Mouse (Mus musculus): ENCODE data around the gene Rad9b. TPM values are rescaled to one million over a fixed set of nuclear protein-coding genes. Genes with fewer than 3 reads are reported as not detected.

Gene Rad9b
- polyA plus RNA-seq (2011; ENCODE audit: insufficient read depth, insufficient read length, low replicate concordance, missing spikeins), result 2.1 and 4.1 TPM in 2 replicates

DNA sequence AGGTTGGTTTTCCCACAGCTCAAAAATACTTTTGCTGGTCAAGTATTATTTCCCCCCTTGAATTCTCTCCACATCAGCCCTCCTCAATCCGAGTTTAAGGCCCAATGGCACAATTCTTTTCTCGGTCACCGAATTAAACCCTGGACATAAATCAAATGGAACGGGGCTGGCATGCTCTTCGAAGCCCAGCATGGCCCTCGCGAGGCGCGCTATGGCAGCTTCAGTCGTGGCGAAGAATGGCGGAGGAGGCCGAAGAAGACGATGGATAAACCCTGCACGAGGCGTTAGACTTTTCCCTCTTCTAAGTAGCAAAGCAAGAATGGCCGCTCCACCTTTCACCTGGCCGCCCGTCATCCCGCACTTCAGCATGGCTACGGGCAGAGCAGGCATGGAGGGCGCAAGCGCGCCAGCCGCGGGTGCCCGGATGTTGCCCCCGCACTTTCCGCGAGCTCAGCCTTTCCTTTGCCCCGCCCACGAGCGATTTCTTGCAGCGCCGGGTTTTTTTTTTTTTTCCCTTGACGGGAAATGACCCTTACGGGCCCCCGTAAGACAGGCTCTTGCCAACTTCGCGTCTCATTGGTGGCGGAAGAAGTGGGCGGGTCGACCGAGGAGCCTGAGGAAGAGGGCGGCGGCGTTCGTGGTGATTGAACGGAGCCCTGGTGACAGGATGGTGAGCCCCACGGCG, at the start of gene Rad9b, which contains the start of gene Vps29:
TSS of gene Rad9b (minus strand) at position 427 of the 685 bp plus-strand sequence.
TSS of gene Vps29 (plus strand) at position 563 of the 685 bp plus-strand sequence.
- H3K27ac ChIP-seq (ENCODE audit: control insufficient read depth, insufficient read depth, low read depth, low read length, poor library complexity), result peak within 1 kb of the TSS; percentile 65
- TF ChIP-seq CTCF (IDR thresholded peaks at IDR 0.05; ENCODE audit: control insufficient read depth, insufficient read depth, low read length) (no peak), POLR2A (IDR thresholded peaks at IDR 0.05; ENCODE audit: borderline replicate concordance, control insufficient read depth, low read depth, low read length) (peak; percentile 50; the same call in 1 of the 2 replicates)
- H3K4me1 ChIP-seq (ENCODE audit: control insufficient read depth, insufficient read depth, low read length), result no peaks in the 10 kb centered on the region; the same call in 1 of the 2 replicates
- peak within 1 kb of the TSS; percentile 85 for H3K4me3 ChIP-seq (replicated peaks; ENCODE audit: control insufficient read depth, low read depth, low read length)
- WGBS, result under 1% methylated on average over 51 of the region's 51 CpGs

DNA sequence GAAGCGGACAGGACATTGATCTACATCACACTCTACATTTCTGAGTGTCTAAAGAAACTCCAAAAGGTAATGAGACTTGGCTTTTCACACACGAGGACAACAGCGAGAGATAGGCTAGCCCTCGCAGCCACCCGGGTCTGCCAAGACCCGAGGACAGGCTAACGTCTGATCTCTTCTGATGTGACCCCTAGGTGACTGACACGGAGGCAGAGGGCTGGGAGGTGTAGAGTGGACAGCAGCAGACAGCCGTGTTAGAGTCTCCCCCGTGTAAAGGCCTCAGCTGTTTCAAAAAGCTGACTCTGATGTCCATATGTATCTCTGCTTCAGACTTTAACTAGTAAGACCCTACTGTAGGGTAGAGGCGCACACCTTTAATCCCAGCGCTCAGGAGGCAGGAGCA, 49.3 kb upstream of the Rad9b start:
- TF ChIP-seq POLR2A (IDR thresholded peaks at IDR 0.05; ENCODE audit: borderline replicate concordance, control insufficient read depth, low read depth, low read length), result no peak
- no peak for TF ChIP-seq CTCF (IDR thresholded peaks at IDR 0.05; ENCODE audit: control insufficient read depth, insufficient read depth, low read length)
- WGBS, result 92% methylated on average over 12 of the region's 12 CpGs
- H3K4me3 ChIP-seq (replicated peaks; ENCODE audit: control insufficient read depth, low read depth, low read length), result no peak overlapping the region

DNA sequence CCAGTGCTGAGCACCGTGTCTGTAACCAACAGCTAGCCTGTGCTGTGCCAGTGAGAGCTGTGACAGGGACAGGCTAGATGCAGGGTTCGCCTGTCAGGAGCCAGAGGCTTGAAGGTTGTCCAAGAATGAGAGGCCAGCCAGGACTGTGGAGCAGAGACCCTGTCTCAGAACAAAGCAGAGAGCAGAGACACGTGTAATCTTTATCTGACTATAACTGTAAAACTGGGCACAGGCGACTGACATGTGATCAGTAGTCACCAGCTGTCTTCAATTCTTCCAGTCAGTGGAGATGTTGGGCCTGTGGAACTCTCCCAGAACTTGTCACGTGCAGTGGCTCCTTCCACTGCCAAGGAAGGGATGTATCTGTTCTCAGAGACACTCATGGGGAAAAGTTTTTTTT, 48.7 kb upstream of the Rad9b start:
- no peak overlapping the region for H3K27ac ChIP-seq (ENCODE audit: control insufficient read depth, insufficient read depth, low read depth, low read length, poor library complexity)
- TF ChIP-seq POLR2A (IDR thresholded peaks at IDR 0.05; ENCODE audit: borderline replicate concordance, control insufficient read depth, low read depth, low read length), result no peak
- no peak for TF ChIP-seq CTCF (IDR thresholded peaks at IDR 0.05; ENCODE audit: control insufficient read depth, insufficient read depth, low read length)
- H3K4me1 ChIP-seq (ENCODE audit: control insufficient read depth, insufficient read depth, low read length), result peaks cover 2% of the 10 kb centered on the region; the same call in 1 of the 2 replicates
- 80% methylated on average over 5 of the region's 5 CpGs for WGBS
- H3K4me3 ChIP-seq (replicated peaks; ENCODE audit: control insufficient read depth, low read depth, low read length), result no peak overlapping the region

More for the DNA sequence above, 49.3 kb upstream of the Rad9b start:
- Histone ChIP-seq H3K4me1 (ENCODE audit: control insufficient read depth, insufficient read depth, low read length) (no peaks in the 10 kb centered on the region; the same call in 1 of the 2 replicates), H3K27ac (ENCODE audit: control insufficient read depth, insufficient read depth, low read depth, low read length, poor library complexity) (no peak overlapping the region)

DNA sequence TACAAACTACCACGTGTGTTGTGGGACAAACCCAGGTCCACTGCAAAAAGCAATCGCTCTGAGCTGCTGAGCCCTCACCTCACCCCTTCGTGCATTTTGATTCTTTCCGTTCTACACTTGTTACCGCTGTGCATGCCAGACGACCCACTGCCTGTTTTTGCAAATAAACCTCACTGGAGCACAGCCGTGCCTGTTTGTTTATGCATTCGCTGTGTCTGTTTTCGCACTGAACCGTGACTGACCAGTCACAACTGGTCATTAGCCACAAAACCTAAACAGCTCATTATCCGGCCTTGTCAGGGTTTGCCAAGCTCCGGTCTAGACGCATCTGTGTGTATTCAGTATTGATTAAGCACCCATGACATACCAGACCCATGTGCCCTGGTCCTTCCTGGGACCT, 48.1 kb upstream of the Rad9b start:
- Histone ChIP-seq H3K27ac (ENCODE audit: control insufficient read depth, insufficient read depth, low read depth, low read length, poor library complexity) (no peak overlapping the region), H3K4me3 (replicated peaks; ENCODE audit: control insufficient read depth, low read depth, low read length) (no peak overlapping the region), H3K4me1 (ENCODE audit: control insufficient read depth, insufficient read depth, low read length) (peaks cover 2% of the 10 kb centered on the region; the same call in 1 of the 2 replicates)
- 92% methylated on average over 13 of the region's 13 CpGs for WGBS
- TF ChIP-seq CTCF (IDR thresholded peaks at IDR 0.05; ENCODE audit: control insufficient read depth, insufficient read depth, low read length) (no peak), POLR2A (IDR thresholded peaks at IDR 0.05; ENCODE audit: borderline replicate concordance, control insufficient read depth, low read depth, low read length) (no peak)

DNA sequence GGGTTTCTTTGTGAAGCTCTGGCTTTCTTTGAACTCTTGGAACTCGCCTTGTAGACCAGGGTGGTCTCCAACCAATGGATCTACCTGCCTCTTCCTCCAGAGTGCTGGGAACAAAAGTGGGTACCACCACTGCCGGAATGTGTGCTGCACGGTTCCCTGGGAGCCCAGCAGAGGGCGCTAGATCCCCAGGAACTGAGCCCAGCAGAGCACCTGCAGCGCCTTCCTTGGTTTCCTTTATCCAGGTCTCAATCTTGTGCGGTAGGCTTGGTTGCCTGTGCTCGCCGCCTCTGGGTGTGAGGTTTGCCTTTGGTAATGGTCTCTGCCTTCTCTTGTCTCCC, 47.2 kb upstream of the Rad9b start:
- WGBS, result 26% methylated on average over 8 of the region's 8 CpGs
- Histone ChIP-seq H3K27ac (ENCODE audit: control insufficient read depth, insufficient read depth, low read depth, low read length, poor library complexity) (no peak overlapping the region), H3K4me1 (ENCODE audit: control insufficient read depth, insufficient read depth, low read length) (peaks cover 6% of the 10 kb centered on the region; the same call in 1 of the 2 replicates), H3K4me3 (replicated peaks; ENCODE audit: control insufficient read depth, low read depth, low read length) (no peak overlapping the region)
- TF ChIP-seq CTCF (IDR thresholded peaks at IDR 0.05; ENCODE audit: control insufficient read depth, insufficient read depth, low read length), result peak; percentile 90
- TF ChIP-seq POLR2A (IDR thresholded peaks at IDR 0.05; ENCODE audit: borderline replicate concordance, control insufficient read depth, low read depth, low read length), result no peak

DNA sequence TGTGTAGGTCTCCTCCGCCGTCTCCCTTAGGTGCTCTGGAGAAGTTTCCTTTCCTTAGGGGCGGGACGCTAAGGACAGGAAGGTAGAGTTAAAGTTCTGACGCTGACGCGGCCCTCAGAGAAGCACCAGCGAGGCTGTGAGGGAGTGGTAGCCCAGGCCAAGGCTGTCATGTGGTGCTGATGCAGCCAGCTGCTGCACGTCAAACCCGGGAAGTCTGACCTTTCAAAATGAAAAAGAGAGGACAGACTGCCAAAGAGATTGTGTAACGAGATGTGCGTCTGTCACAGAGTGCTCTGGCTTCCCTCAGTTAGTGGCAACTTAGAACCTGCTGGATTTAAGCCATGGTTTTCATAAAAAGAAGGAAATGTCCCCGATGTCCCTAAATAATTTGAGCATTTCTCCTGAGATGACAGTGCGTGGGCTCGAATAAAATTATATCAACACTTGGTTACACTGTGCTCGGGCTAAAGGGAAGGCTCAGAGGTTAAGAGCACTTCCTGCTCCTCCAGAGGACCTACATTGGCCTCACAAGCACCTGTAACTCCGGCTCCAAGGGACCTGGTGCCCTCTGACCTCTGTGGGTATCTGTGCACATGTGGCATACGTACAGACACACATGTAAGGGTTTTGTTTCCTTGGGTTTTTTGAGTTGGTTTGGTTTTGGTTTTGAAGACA, 46.7 kb upstream of the Rad9b start:
- Histone ChIP-seq H3K4me3 (replicated peaks; ENCODE audit: control insufficient read depth, low read depth, low read length) (no peak overlapping the region), H3K27ac (ENCODE audit: control insufficient read depth, insufficient read depth, low read depth, low read length, poor library complexity) (no peak overlapping the region), H3K4me1 (ENCODE audit: control insufficient read depth, insufficient read depth, low read length) (peaks cover 6% of the 10 kb centered on the region; the same call in 1 of the 2 replicates)
- TF ChIP-seq POLR2A (IDR thresholded peaks at IDR 0.05; ENCODE audit: borderline replicate concordance, control insufficient read depth, low read depth, low read length) (no peak), CTCF (IDR thresholded peaks at IDR 0.05; ENCODE audit: control insufficient read depth, insufficient read depth, low read length) (no peak)
- 41% methylated on average over 18 of the region's 18 CpGs for WGBS

DNA sequence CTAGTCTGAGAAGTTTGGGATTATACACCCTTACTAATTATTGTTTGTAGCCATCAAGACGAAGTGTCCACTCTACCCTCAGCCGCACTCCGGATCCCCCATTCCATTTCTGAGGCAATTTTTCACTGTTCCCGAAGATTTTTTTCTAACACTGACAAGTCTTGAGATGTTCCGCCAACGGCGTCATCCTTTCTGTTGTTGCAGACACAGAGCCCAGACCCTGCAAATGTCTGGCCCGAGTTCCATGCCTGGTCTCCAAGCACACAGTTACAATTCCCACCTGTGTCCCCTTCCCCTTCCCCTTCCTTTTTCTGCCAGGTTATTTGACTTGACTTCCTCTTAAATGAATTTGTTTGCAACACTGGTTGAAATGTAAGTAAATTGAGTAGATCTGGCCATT, 45.8 kb upstream of the Rad9b start:
- WGBS, result 72% methylated on average over 8 of the region's 8 CpGs
- Histone ChIP-seq H3K4me1 (ENCODE audit: control insufficient read depth, insufficient read depth, low read length) (peaks cover 9% of the 10 kb centered on the region; the same call in 1 of the 2 replicates), H3K27ac (ENCODE audit: control insufficient read depth, insufficient read depth, low read depth, low read length, poor library complexity) (no peak overlapping the region), H3K4me3 (replicated peaks; ENCODE audit: control insufficient read depth, low read depth, low read length) (no peak overlapping the region)
- TF ChIP-seq CTCF (IDR thresholded peaks at IDR 0.05; ENCODE audit: control insufficient read depth, insufficient read depth, low read length) (no peak), POLR2A (IDR thresholded peaks at IDR 0.05; ENCODE audit: borderline replicate concordance, control insufficient read depth, low read depth, low read length) (no peak)

DNA sequence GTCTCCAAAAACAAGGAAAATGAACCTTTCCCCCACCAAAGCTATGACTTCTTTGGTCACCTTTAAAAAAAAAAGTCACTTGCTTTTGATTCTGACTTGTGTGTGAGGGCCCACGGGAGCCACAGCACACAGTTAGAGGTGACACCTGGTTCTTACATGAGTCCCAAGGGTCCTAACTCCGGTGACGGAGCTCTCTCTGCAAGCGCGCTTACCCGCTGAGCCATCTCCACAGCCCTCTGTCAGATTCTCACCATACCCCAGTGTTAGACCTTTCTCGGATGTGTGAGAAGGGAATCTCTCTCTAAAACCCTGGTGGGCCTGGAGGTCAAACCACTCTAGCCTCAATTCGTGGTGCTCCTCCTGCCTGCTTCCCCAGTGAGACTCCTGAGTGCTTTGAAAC, 43.5 kb upstream of the Rad9b start:
- no peak overlapping the region for H3K4me3 ChIP-seq (replicated peaks; ENCODE audit: control insufficient read depth, low read depth, low read length)
- H3K4me1 ChIP-seq (ENCODE audit: control insufficient read depth, insufficient read depth, low read length), result peaks cover 9% of the 10 kb centered on the region; the same call in 1 of the 2 replicates
- WGBS, result 51% methylated on average over 8 of the region's 8 CpGs
- no peak overlapping the region; the same call in 1 of the 2 replicates for H3K27ac ChIP-seq (ENCODE audit: control insufficient read depth, insufficient read depth, low read depth, low read length, poor library complexity)
- TF ChIP-seq CTCF (IDR thresholded peaks at IDR 0.05; ENCODE audit: control insufficient read depth, insufficient read depth, low read length) (no peak), POLR2A (IDR thresholded peaks at IDR 0.05; ENCODE audit: borderline replicate concordance, control insufficient read depth, low read depth, low read length) (no peak)

Data from bone marrow, adult 2 months (tissue).